Mouse (Mus musculus): Measurements from ENCODE around the gene Mogs. TPM values are rescaled to one million over a fixed set of nuclear protein-coding genes. Genes with fewer than 3 reads are reported as not detected.

Mogs gene
- total RNA-seq (2023), result 10 to 100 TPM; 37.3 to 49.6 TPM

GRCm38 (mm10) chr6:83115011-83115671 is at the start of gene Mogs:
TSS of gene Mogs (plus strand) at chr6:83115496.

GRCm38 (mm10) chr6:83070247-83070310 is 45.2 kb upstream of the Mogs start, which contains the start of gene Tlx2:
TSS of gene Tlx2 (minus strand) at chr6:83070293.

GRCm38 (mm10) chr6:83077630-83078323 is 37.5 kb upstream of the Mogs start, which contains the start of gene Pcgf1:
TSS of gene Pcgf1 (plus strand) at chr6:83077869.

GRCm38 (mm10) chr6:83086121-83087035 is 28.9 kb upstream of the Mogs start, which contains the start of gene Lbx2:
TSS of gene Lbx2 (plus strand) at chr6:83086367.

DNA sequence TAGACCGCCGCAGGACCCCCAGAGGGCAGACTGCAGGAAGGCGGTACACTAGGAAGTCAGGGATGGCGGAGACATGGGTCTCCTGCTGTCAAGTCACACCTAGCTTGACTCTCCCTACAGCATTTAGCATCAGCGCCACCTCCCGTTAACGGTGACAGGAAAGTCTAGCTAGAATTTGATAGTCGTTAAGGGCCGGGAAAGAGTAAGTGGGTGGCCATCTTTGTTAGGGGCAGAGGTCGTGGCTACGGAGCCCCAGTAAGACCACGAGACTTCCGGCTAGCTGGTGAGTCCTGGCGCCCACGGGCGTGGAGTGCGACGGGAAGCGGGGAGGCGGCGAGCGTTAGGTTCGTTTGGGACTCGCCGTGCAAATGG is 14.0 kb upstream of the Mogs start, which contains the start of the genes Ccdc142 and Gm42688:
TSS of gene Ccdc142 (plus strand) at position 286 of the 372 bp plus-strand sequence.
TSS of gene Gm42688 (plus strand) at position 302 of the 372 bp plus-strand sequence.

GRCm38 (mm10) chr6:83108762-83109668 is 6.3 kb upstream of the Mogs start, which contains the start of gene Mrpl53:
TSS of gene Mrpl53 (plus strand) at chr6:83109040.

GRCm38 (mm10) chr6:83120930-83121862 is 5.9 kb downstream of the Mogs start, which contains the start of gene Wbp1:
TSS of gene Wbp1 (minus strand) at chr6:83121559.

DNA sequence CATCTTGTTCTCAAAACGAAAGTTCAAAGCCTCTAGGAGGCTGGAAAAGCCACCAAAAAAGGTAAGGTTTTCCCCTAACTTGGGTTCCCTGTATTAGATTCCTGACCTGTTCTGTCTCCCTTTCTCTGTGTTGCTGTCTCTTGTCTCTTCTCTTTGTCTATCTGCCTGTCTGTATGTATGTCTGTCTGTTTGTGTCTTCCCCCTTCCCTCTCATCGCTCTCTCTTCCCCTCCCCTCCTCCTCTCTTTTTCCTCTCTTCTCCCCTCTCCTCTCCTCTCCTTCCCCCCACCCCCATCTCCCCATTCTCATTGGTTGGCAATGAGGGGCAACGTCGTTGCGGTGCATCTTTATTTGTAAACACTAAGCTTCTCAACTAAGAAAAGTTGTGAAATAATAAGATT is 10.0 kb downstream of the Mogs start, which contains the start of gene Ino80b:
TSS of gene Ino80b (minus strand) at position 101 of the 400 bp plus-strand sequence.

DNA sequence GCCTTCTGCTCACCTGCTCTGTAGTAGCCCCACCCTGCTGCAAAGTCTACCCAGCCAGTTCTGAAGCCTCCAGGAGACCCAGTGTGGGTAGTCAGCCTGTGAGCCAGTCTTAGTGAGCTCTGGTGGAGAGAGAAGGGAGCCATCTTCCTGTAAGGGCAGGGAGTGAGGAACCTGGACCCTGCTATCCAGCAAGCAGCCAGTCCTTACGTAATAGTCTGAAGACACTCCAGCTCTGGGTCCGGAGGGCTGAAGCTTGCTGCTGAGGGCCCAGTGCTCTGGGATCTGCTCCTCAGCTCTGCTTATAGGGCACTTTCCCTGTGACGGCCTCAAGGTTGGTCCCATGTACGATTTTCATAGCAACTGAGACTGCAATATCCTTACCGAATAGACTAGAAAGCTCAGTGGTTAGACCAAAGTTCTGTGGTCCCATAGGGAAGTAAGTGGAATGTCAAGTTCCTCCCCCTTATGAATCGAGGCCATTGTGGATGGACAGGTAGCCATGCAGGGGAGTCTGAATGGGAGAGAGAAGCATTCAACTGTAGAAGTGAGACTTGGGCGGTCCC is 19.7 kb downstream of the Mogs start, which contains the start of gene Rtkn:
TSS of gene Rtkn (plus strand) at position 513 of the 563 bp plus-strand sequence.

DNA sequence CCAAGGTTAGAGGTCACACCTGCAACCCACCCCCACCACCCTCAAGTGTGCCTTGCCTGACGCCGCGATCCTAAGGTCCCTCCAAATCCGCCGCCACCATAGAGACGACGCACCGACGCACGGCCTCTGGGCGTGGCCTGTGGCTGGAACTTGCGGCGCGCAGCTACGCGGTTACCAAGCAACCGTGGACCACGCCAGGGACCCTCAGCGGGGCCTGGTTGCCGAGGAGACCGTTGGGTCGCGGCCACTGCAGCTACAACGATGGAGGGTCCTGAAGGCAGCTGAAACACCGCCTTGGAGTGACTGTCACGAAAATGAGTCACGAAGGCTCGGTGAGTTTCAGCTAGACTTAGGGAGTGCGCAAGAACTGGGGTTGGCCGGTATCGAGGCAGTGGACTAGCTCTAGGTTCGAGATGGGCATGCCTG is 41.0 kb downstream of the Mogs start, which contains the start of the genes Wdr54 and 1700003E16Rik:
TSS of gene Wdr54 (minus strand) at position 139 of the 426 bp plus-strand sequence.
TSS of gene 1700003E16Rik (plus strand) at position 146 of the 426 bp plus-strand sequence.

GRCm38 (mm10) chr6:83165607-83166242 is 50.4 kb downstream of the Mogs start, which contains the start of gene Dctn1:
TSS of gene Dctn1 (plus strand) at chr6:83165920.

Other genes starting within 250 kb of the Mogs start
- gene Sema4f, start 175.7 kb upstream of the Mogs start, total RNA-seq (2023), result 1 to 10 TPM; 1.3 to 1.8 TPM
- gene M1ap, start 168.6 kb upstream of the Mogs start, total RNA-seq (2023), result 1 to 10 TPM; 2.0 to 5.9 TPM
- gene Dok1, start 82.0 kb upstream of the Mogs start, total RNA-seq (2023), result 10 to 100 TPM; 36.2 to 38.6 TPM
- gene Loxl3, start 81.3 kb upstream of the Mogs start, total RNA-seq (2023), result 1 to 10 TPM in 1 of 2 experiments, under 1 TPM in 1; 0.55 to 1.2 TPM
- gene Aup1, start 61.0 kb upstream of the Mogs start, total RNA-seq (2023), result 100 to 1,000 TPM; 363 to 400 TPM
- 10 to 100 TPM; 51.1 to 60.0 TPM for gene Htra2, start 60.2 kb upstream of the Mogs start, total RNA-seq (2023)
- 1 to 10 TPM; 8.8 to 9.3 TPM for gene Dqx1, start 57.7 kb upstream of the Mogs start, total RNA-seq (2023)
- not detected for gene Tlx2, start 45.2 kb upstream of the Mogs start, total RNA-seq (2023)
- 10 to 100 TPM; 20.2 to 26.1 TPM for gene Pcgf1, start 37.6 kb upstream of the Mogs start, total RNA-seq (2023)
- gene Lbx2, start 29.1 kb upstream of the Mogs start, total RNA-seq (2023), result under 1 TPM in 1 of 2 experiments, not detected in 1; 0.70 TPM
- 10 to 100 TPM; 19.5 to 25.7 TPM for gene Ccdc142, start 13.9 kb upstream of the Mogs start, total RNA-seq (2023)
- 10 to 100 TPM; 13.5 to 17.0 TPM for gene Gm42688, start 13.9 kb upstream of the Mogs start, total RNA-seq (2023)
- gene Mrpl53, start 6.5 kb upstream of the Mogs start, total RNA-seq (2023), result 10 to 100 TPM; 29.8 to 35.3 TPM
- 10 to 100 TPM; 46.4 to 46.7 TPM for gene Wbp1, start 6.1 kb downstream of the Mogs start, total RNA-seq (2023)
- 10 to 100 TPM; 35.6 to 40.9 TPM for gene Ino80b, start 9.9 kb downstream of the Mogs start, total RNA-seq (2023)
- gene Rtkn, start 20.0 kb downstream of the Mogs start, total RNA-seq (2023), result not detected
- gene Wdr54, start 40.9 kb downstream of the Mogs start, total RNA-seq (2023), result 1 to 10 TPM; 1.1 to 1.8 TPM
- gene 1700003E16Rik, start 40.9 kb downstream of the Mogs start, total RNA-seq (2023), result not detected
- 100 to 1,000 TPM; 113 to 115 TPM for gene Dctn1, start 50.4 kb downstream of the Mogs start, total RNA-seq (2023)
- gene Slc4a5, start 104.3 kb downstream of the Mogs start, total RNA-seq (2023), result not detected
- gene Mthfd2, start 210.4 kb downstream of the Mogs start, total RNA-seq (2023), result 10 to 100 TPM; 12.7 to 14.5 TPM
- 100 to 1,000 TPM; 153 to 161 TPM for gene Mob1a, start 210.5 kb downstream of the Mogs start, total RNA-seq (2023)
- gene Bola3, start 233.7 kb downstream of the Mogs start, total RNA-seq (2023), result 10 to 100 TPM; 26.0 to 34.8 TPM